Mouse (Mus musculus) kidney, postnatal 14 days (tissue): ENCODE data around the gene Olfr1256.

Experiments
- DNase-seq: peaks from one replicate; pipeline ENCODE4 v3.0.0; 2022; ENCODE audit warnings: mixed read lengths

Olfr1256 gene

GRCm38 (mm10) chr2:89841455-89841854 lies at the start of gene Olfr1256:
TSS of gene Olfr1256 (minus strand) at chr2:89841555.
- no peak for DNase-seq

- no peak for DNase-seq
Measured at GRCm38 (mm10) chr2:89878137-89878536, 36.8 kb upstream of the Olfr1256 start, which contains the start of gene Olfr1257. TSS of gene Olfr1257 (plus strand) at chr2:89878437.

- no peak for DNase-seq
Measured at GRCm38 (mm10) chr2:89849230-89849629, 7.9 kb upstream of the Olfr1256 start.

- no peak for DNase-seq
Measured at GRCm38 (mm10) chr2:89848105-89848504, 6.8 kb upstream of the Olfr1256 start, which contains the start of gene Olfr48. TSS of gene Olfr48 (minus strand) at chr2:89848205.

- DNase-seq = no peak
Measured at GRCm38 (mm10) chr2:89820216-89820615, 21.1 kb downstream of the Olfr1256 start.

- DNase-seq = no peak
Measured at GRCm38 (mm10) chr2:89811751-89812150, 29.6 kb downstream of the Olfr1256 start, which contains the start of gene Olfr1255. TSS of gene Olfr1255 (plus strand) at chr2:89812051.

GRCm38 (mm10) chr2:89810751-89811150 lies 30.6 kb downstream of the Olfr1256 start:
- DNase-seq = no peak

- DNase-seq = no peak
Measured at GRCm38 (mm10) chr2:89799583-89799982, 41.8 kb downstream of the Olfr1256 start.

- no peak for DNase-seq
Measured at GRCm38 (mm10) chr2:89793519-89793918, 47.8 kb downstream of the Olfr1256 start, which contains the start of gene Olfr1254. TSS of gene Olfr1254 (minus strand) at chr2:89793619.
